Mouse (Mus musculus) lung, postnatal 0 days (tissue): ENCODE measurements around the gene Erg.

Source experiments
- CTCF ChIP-seq: IDR thresholded peaks from 2 replicates; pipeline ENCODE4 v1.5.1; 2016; ENCODE audit warnings: antibody characterized with exemption, mild to moderate bottlenecking
- EP300 ChIP-seq: IDR thresholded peaks from 2 replicates; pipeline ENCODE4 v1.6.1; 2016; ENCODE audit warnings: antibody characterized with exemption, mild to moderate bottlenecking, control low read depth

DNA sequence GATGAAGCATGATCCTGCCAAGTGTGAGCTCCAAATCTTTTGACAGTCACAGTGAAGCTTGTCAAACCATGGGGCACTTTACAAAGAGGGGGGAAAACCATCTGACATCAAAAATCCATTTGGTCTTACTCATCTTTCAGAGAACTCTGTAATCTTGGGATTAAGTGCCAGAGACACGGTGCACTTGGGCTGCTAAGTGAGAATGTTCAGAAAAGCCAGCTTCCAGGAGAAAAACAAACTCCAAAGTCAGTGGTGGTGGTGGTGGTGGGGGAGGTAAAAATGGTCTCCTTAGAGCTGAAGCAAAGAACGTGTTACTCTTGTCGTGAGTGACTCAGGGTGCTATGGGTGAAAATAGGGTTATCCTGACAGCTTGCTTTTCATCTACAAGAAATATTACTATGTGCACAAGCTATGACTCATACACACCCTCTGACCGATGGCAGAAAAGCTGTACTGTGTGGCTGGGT lies 33.5 kb upstream of the Erg start:
- TF ChIP-seq CTCF: no peak
- TF ChIP-seq EP300: peak; percentile 66; the same call in 1 of the 2 replicates
